Mouse (Mus musculus): ENCODE data around the gene Vinac1. TPM values are rescaled to one million over a fixed set of nuclear protein-coding genes. Genes with fewer than 3 reads are reported as not detected.
A peak's percentile ranks its signal among the peaks of the same experiment; 100 is the strongest.

Gene Vinac1
- polyA plus RNA-seq (2016; fragmentation: Nextera tagmentation; extraction: Ambion mirVana): 0.10 and 0.14 TPM in 2 replicates

GRCm38 (mm10) chr2:129047811-129048210 is at the start of gene Vinac1:
TSS of gene Vinac1 (minus strand) at chr2:129048172.
- Histone ChIP-seq H3K27me3 (ENCODE audit: insufficient read depth, poor library complexity, severe bottlenecking) (no peaks in the 10 kb centered on the region), H3K4me1 (replicated peaks) (no peaks in the 10 kb centered on the region), H3K36me3 (no peaks in the 10 kb centered on the region), H3K9me3 (no peaks in the 10 kb centered on the region), H3K4me3 (no peak within 1 kb of the TSS), H3K27ac (no peak within 1 kb of the TSS)
- DNase-seq (ENCODE audit: low spot score): no peak
- 79% methylated on average over 8 of the region's 8 CpGs for WGBS

GRCm38 (mm10) chr2:129093926-129094724 is 46.2 kb upstream of the Vinac1 start:
- Histone ChIP-seq H3K27me3 (ENCODE audit: insufficient read depth, poor library complexity, severe bottlenecking) (no peaks in the 10 kb centered on the region), H3K4me1 (replicated peaks) (no peaks in the 10 kb centered on the region; the same call in 1 of the 2 replicates), H3K27ac (no peak overlapping the region), H3K36me3 (peaks cover 49% of the 10 kb centered on the region), H3K9me3 (no peaks in the 10 kb centered on the region), H3K4me3 (no peak overlapping the region)
- WGBS: 90% methylated on average over 18 of the region's 18 CpGs
- DNase-seq (ENCODE audit: low spot score): no peak

- Histone ChIP-seq H3K4me3 (no peak overlapping the region), H3K36me3 (peaks cover 60% of the 10 kb centered on the region), H3K4me1 (replicated peaks) (no peaks in the 10 kb centered on the region; the same call in 1 of the 2 replicates), H3K27me3 (ENCODE audit: insufficient read depth, poor library complexity, severe bottlenecking) (no peaks in the 10 kb centered on the region), H3K9me3 (no peaks in the 10 kb centered on the region), H3K27ac (no peak overlapping the region)
- DNase-seq (ENCODE audit: low spot score): no peak
- WGBS: 94% methylated on average over 12 of the region's 12 CpGs
Measured at GRCm38 (mm10) chr2:129092810-129093209, 44.8 kb upstream of the Vinac1 start.

GRCm38 (mm10) chr2:129090370-129090769 is 42.4 kb upstream of the Vinac1 start:
- no peaks in the 10 kb centered on the region for H3K27me3 ChIP-seq (ENCODE audit: insufficient read depth, poor library complexity, severe bottlenecking)
- no peak for DNase-seq (ENCODE audit: low spot score)
- 61% methylated on average over 4 of the region's 4 CpGs for WGBS
- H3K4me1 ChIP-seq (replicated peaks): no peaks in the 10 kb centered on the region; the same call in 1 of the 2 replicates
- H3K4me3 ChIP-seq: no peak overlapping the region
- H3K36me3 ChIP-seq: peaks cover 76% of the 10 kb centered on the region
- H3K9me3 ChIP-seq: peaks cover 6% of the 10 kb centered on the region; the same call in 1 of the 2 replicates
- H3K27ac ChIP-seq: no peak overlapping the region; the same call in 1 of the 2 replicates

- Histone ChIP-seq H3K9me3 (peaks cover 6% of the 10 kb centered on the region; the same call in 1 of the 2 replicates), H3K36me3 (peaks cover 64% of the 10 kb centered on the region), H3K27me3 (ENCODE audit: insufficient read depth, poor library complexity, severe bottlenecking) (no peaks in the 10 kb centered on the region), H3K4me1 (replicated peaks) (no peaks in the 10 kb centered on the region; the same call in 1 of the 2 replicates), H3K27ac (no peak overlapping the region), H3K4me3 (no peak overlapping the region)
- WGBS: 84% methylated on average over 1 of the region's 1 CpGs
- DNase-seq (ENCODE audit: low spot score): no peak
Measured at GRCm38 (mm10) chr2:129087520-129087919, 39.5 kb upstream of the Vinac1 start.

GRCm38 (mm10) chr2:129084959-129085358 is 37.0 kb upstream of the Vinac1 start:
- Histone ChIP-seq H3K27me3 (ENCODE audit: insufficient read depth, poor library complexity, severe bottlenecking) (no peaks in the 10 kb centered on the region), H3K9me3 (peaks cover 6% of the 10 kb centered on the region; the same call in 1 of the 2 replicates), H3K27ac (no peak overlapping the region), H3K4me3 (no peak overlapping the region), H3K36me3 (peaks cover 65% of the 10 kb centered on the region), H3K4me1 (replicated peaks) (no peaks in the 10 kb centered on the region; the same call in 1 of the 2 replicates)
- WGBS: 58% methylated on average over 2 of the region's 2 CpGs
- peak; percentile 39 for DNase-seq (ENCODE audit: low spot score)

GRCm38 (mm10) chr2:129083514-129083913 is 35.5 kb upstream of the Vinac1 start:
- H3K4me3 ChIP-seq: no peak overlapping the region
- no peaks in the 10 kb centered on the region for H3K4me1 ChIP-seq (replicated peaks)
- peaks cover 65% of the 10 kb centered on the region for H3K36me3 ChIP-seq
- H3K9me3 ChIP-seq: peaks cover 6% of the 10 kb centered on the region; the same call in 1 of the 2 replicates
- 96% methylated on average over 5 of the region's 5 CpGs for WGBS
- no peak overlapping the region for H3K27ac ChIP-seq
- DNase-seq (ENCODE audit: low spot score): no peak
- no peaks in the 10 kb centered on the region for H3K27me3 ChIP-seq (ENCODE audit: insufficient read depth, poor library complexity, severe bottlenecking)

- H3K27ac ChIP-seq: no peak overlapping the region
- WGBS: 73% methylated on average over 13 of the region's 13 CpGs
- H3K4me3 ChIP-seq: no peak overlapping the region
- no peaks in the 10 kb centered on the region for H3K27me3 ChIP-seq (ENCODE audit: insufficient read depth, poor library complexity, severe bottlenecking)
- no peak for DNase-seq (ENCODE audit: low spot score)
- peaks cover 6% of the 10 kb centered on the region; the same call in 1 of the 2 replicates for H3K9me3 ChIP-seq
- peaks cover 76% of the 10 kb centered on the region for H3K36me3 ChIP-seq
- no peaks in the 10 kb centered on the region for H3K4me1 ChIP-seq (replicated peaks)
Measured at GRCm38 (mm10) chr2:129081097-129081496, 33.1 kb upstream of the Vinac1 start.

- Histone ChIP-seq H3K27me3 (ENCODE audit: insufficient read depth, poor library complexity, severe bottlenecking) (no peaks in the 10 kb centered on the region), H3K4me3 (no peak overlapping the region), H3K36me3 (peaks cover 70% of the 10 kb centered on the region), H3K4me1 (replicated peaks) (no peaks in the 10 kb centered on the region), H3K27ac (no peak overlapping the region), H3K9me3 (no peaks in the 10 kb centered on the region)
- no peak for DNase-seq (ENCODE audit: low spot score)
- 88% methylated on average over 2 of the region's 2 CpGs for WGBS
Measured at GRCm38 (mm10) chr2:129079194-129079593, 31.2 kb upstream of the Vinac1 start.

GRCm38 (mm10) chr2:129078313-129078712 is 30.3 kb upstream of the Vinac1 start:
- Histone ChIP-seq H3K27me3 (ENCODE audit: insufficient read depth, poor library complexity, severe bottlenecking) (no peaks in the 10 kb centered on the region), H3K4me1 (replicated peaks) (no peaks in the 10 kb centered on the region), H3K36me3 (peaks cover 69% of the 10 kb centered on the region), H3K27ac (no peak overlapping the region), H3K4me3 (no peak overlapping the region), H3K9me3 (no peaks in the 10 kb centered on the region)
- no peak for DNase-seq (ENCODE audit: low spot score)
- 78% methylated on average over 3 of the region's 3 CpGs for WGBS

GRCm38 (mm10) chr2:129070296-129070695 is 22.3 kb upstream of the Vinac1 start:
- Histone ChIP-seq H3K27ac (no peak overlapping the region), H3K9me3 (no peaks in the 10 kb centered on the region), H3K36me3 (peaks cover 24% of the 10 kb centered on the region), H3K4me3 (no peak overlapping the region), H3K27me3 (ENCODE audit: insufficient read depth, poor library complexity, severe bottlenecking) (no peaks in the 10 kb centered on the region), H3K4me1 (replicated peaks) (peaks cover 18% of the 10 kb centered on the region)
- no peak for DNase-seq (ENCODE audit: low spot score)
- 90% methylated on average over 3 of the region's 3 CpGs for WGBS

- Histone ChIP-seq H3K4me3 (peak overlapping the region; percentile 86), H3K9me3 (no peaks in the 10 kb centered on the region), H3K27me3 (ENCODE audit: insufficient read depth, poor library complexity, severe bottlenecking) (peaks cover 3% of the 10 kb centered on the region; the same call in 1 of the 2 replicates), H3K4me1 (replicated peaks) (peaks cover 24% of the 10 kb centered on the region), H3K27ac (peak overlapping the region; percentile 91), H3K36me3 (peaks cover 24% of the 10 kb centered on the region)
- DNase-seq (ENCODE audit: low spot score): peak; percentile 65
- WGBS: under 1% methylated on average over 20 of the region's 20 CpGs
Measured at GRCm38 (mm10) chr2:129066326-129066725, 18.4 kb upstream of the Vinac1 start.

All from hindbrain, embryonic 10.5 days (tissue).